Mouse (Mus musculus): ENCODE data around the gene Mtmr14. TPM values are rescaled to one million over a fixed set of nuclear protein-coding genes. Genes with fewer than 3 reads are reported as not detected.

The Mtmr14 gene
- polyA plus RNA-seq, 1 experiment from 2014 or later: 43.8 TPM

DNA sequence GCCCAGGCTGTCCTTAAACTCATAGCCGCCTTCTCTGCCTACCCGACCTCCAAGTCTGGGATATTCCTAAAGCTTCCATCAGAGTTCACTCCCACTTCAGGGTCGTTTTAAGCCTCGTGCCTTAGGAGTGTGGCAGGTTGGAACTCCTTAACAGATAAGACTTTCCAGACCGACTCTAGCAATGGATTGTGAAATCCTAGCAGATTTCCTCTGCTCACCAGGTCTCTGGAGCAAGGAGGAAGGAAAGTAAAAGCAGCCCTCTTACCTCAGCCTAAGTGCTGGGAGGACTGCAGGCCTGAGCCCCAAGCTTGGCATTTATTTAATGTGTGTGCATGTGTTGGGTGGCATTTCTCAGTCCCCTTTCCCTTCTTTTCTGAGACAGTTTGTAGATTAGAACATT is 13.1 kb downstream of the Mtmr14 start:
- ATAC-seq (ENCODE audit: borderline replicate concordance, extremely low read depth, low FRiP score, low TSS enrichment): no peak

DNA sequence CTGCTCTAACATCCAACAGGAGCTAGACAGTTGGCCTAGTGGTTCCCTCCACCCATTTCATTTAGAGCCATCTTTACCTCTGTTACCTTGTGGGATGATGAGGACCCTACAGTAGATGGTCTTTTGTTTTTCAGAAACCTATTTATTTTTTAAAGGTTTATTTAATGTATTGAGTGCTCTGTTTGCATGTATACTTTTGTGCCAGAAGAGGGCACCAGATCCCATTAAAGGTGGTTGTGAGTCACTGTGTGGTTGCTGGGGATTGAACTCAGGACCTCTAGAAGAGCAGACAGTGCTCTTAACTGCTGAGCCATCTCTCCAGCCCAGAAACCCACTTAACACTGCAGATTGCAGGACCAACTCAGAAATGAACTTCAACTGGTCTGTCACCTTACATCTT is 14.3 kb downstream of the Mtmr14 start:
- H3K27ac ChIP-seq: no peak overlapping the region
- no peak for ATAC-seq (ENCODE audit: borderline replicate concordance, extremely low read depth, low FRiP score, low TSS enrichment)
- H3K4me3 ChIP-seq: no peak overlapping the region
- no peak overlapping the region for H3K9ac ChIP-seq
- no peaks in the 10 kb centered on the region for H3K9me3 ChIP-seq
- no peaks in the 10 kb centered on the region for H3K27me3 ChIP-seq
- no peak overlapping the region for H3K4me2 ChIP-seq
- H3K36me3 ChIP-seq: peaks cover 53% of the 10 kb centered on the region
- H3K4me1 ChIP-seq: no peaks in the 10 kb centered on the region

More for the DNA sequence above, 13.1 kb downstream of the Mtmr14 start:
- 76% methylated on average over 5 of the region's 5 CpGs for WGBS
- Histone ChIP-seq H3K4me1 (no peaks in the 10 kb centered on the region), H3K4me3 (no peak overlapping the region), H3K27me3 (no peaks in the 10 kb centered on the region), H3K9ac (no peak overlapping the region), H3K9me3 (no peaks in the 10 kb centered on the region), H3K27ac (no peak overlapping the region), H3K36me3 (peaks cover 43% of the 10 kb centered on the region), H3K4me2 (no peak overlapping the region)

DNA sequence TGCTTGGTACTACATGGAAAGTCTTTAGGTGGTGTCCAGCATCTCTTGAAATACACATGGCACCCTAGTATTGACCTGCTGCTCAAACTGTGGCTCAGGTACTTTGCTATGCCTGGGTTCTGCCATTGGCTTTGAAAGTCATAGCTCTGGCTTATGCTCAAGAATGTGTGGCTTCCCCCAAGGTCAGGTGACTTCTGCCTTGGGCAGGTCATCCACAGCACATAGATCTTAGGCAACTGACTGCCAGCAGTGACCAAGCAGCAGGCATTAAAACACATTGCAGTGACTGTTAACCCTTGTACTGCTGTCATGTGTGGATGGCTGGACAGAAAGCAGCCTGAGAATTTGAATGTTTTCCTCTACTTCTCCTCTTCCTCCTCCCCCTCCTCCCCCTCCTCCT is 17.3 kb downstream of the Mtmr14 start:
- Histone ChIP-seq H3K27ac (no peak overlapping the region), H3K27me3 (no peaks in the 10 kb centered on the region), H3K9me3 (no peaks in the 10 kb centered on the region), H3K36me3 (peaks cover 74% of the 10 kb centered on the region), H3K9ac (no peak overlapping the region), H3K4me1 (no peaks in the 10 kb centered on the region), H3K4me2 (no peak overlapping the region), H3K4me3 (no peak overlapping the region)
- ATAC-seq (ENCODE audit: borderline replicate concordance, extremely low read depth, low FRiP score, low TSS enrichment): no peak

DNA sequence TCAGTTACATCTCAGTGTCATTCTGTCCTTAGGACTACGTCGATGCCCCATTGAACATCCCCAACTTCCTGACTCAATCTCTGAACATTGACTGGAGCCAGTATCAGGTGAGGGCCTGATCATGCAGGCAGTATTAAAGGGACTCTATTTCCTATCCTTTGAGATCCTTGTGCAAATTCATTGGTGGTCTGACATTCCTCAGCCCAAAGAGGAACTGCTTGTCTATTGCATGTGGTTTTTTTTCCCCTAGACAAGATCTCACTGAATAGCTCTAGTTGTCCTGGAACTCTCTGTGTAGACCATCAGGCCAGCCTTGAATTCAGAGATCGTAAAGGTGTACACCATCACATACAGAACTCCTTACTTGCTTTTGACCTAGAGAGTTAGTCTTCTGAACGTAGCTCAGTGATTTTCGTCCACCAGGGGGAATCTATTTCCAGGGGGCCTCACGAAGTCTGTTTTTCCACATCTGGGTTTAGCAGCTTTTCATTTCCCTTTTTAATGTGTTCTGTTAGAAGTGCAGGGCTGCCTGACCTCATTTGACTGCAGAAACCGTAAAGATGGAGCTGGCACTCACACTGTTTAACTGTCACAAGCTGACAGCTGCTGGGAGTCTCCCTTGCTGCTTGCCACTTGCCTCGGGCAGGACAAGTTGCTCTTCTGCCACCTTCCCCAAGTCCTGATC is 23.7 kb downstream of the Mtmr14 start:
- Histone ChIP-seq H3K4me1 (no peaks in the 10 kb centered on the region), H3K9me3 (no peaks in the 10 kb centered on the region), H3K9ac (no peak overlapping the region), H3K27me3 (no peaks in the 10 kb centered on the region), H3K4me3 (no peak overlapping the region), H3K4me2 (no peak overlapping the region), H3K27ac (no peak overlapping the region), H3K36me3 (peaks cover 82% of the 10 kb centered on the region)
- WGBS: 81% methylated on average over 8 of the region's 8 CpGs
- ATAC-seq (ENCODE audit: borderline replicate concordance, extremely low read depth, low FRiP score, low TSS enrichment): no peak

DNA sequence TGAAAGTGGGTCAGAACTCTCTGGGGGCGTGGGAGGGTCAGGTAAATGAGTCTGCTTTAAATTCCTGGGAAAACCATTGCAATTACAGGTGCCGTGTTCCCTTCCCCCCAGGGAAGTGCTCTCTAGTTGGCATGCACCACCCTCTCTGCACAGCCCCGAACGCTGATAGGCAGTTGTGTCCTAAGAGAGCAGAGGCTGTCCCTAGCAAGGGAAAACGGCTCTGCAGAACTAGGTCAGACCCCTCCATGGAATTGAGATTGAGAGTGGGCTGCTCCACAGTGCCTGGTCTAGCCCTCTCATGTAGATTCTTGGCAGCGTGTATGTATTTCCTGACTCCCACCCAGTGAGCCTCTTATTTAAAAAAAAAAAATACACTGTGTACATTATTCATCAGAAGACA is 25.9 kb downstream of the Mtmr14 start:
- Histone ChIP-seq H3K9me3 (no peaks in the 10 kb centered on the region), H3K36me3 (peaks cover 85% of the 10 kb centered on the region), H3K27ac (no peak overlapping the region), H3K9ac (no peak overlapping the region), H3K4me2 (no peak overlapping the region), H3K4me1 (no peaks in the 10 kb centered on the region), H3K4me3 (no peak overlapping the region), H3K27me3 (no peaks in the 10 kb centered on the region)
- WGBS: 85% methylated on average over 6 of the region's 6 CpGs
- ATAC-seq (ENCODE audit: borderline replicate concordance, extremely low read depth, low FRiP score, low TSS enrichment): no peak

DNA sequence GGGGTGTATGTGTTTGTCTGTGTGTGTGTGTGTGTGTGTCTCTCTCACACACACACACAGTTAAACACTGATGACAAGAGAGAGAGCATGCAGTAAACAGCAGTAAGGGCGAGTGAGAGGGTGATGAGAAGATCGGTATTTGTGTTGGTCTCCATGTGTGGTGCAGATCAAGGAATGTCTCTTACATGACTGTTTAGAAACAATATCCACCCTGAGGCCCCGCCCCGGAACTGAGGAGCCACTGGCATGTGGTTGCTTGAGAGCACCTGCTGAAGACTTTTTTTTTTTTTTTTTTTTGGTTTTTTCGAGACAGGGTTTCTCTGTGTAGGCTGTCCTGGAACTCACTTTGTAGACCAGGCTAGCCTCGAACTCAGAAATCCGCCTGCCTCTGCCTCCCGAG is 26.8 kb downstream of the Mtmr14 start:
- Histone ChIP-seq H3K36me3 (peaks cover 86% of the 10 kb centered on the region), H3K4me1 (no peaks in the 10 kb centered on the region), H3K27me3 (no peaks in the 10 kb centered on the region), H3K27ac (no peak overlapping the region), H3K9ac (no peak overlapping the region), H3K9me3 (no peaks in the 10 kb centered on the region), H3K4me2 (no peak overlapping the region), H3K4me3 (no peak overlapping the region)
- no peak for ATAC-seq (ENCODE audit: borderline replicate concordance, extremely low read depth, low FRiP score, low TSS enrichment)
- 86% methylated on average over 8 of the region's 8 CpGs for WGBS

DNA sequence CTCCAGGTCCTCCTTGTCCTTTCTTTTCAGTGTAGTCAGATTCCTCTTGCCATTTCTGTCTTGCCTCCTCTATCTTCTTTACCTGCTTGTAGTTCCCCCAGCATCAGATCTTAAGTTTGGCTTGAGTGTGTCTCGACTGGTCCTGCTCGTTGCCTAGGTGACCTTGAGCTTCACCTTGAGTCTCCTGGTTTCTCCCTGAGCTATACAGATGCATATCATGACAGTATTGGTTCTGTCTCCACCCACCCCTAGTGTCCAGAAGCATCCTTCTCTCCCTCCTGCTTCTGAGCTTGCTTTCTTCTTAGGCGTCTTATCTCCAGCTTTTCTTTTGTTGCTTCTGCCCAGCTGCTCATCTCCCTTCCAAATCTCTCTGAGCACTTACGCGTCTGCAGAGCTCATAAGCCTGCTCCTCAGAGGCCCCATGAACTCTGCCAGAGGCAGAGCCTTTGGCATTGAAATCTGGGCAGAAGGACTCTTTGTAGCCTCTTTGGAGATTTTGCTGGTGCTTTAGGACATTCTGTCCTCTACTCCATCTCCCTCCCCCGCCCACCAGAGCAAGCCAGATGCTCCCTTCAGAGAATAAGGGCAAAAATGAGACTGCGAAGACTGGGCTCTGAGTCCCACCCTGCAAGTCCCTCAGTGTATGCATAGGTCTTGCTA is 29.5 kb downstream of the Mtmr14 start:
- Histone ChIP-seq H3K27ac (no peak overlapping the region), H3K27me3 (no peaks in the 10 kb centered on the region), H3K4me3 (no peak overlapping the region), H3K9ac (no peak overlapping the region), H3K4me1 (no peaks in the 10 kb centered on the region), H3K4me2 (no peak overlapping the region), H3K36me3 (peaks cover 84% of the 10 kb centered on the region), H3K9me3 (no peaks in the 10 kb centered on the region)
- ATAC-seq (ENCODE audit: borderline replicate concordance, extremely low read depth, low FRiP score, low TSS enrichment): no peak
- 88% methylated on average over 7 of the region's 7 CpGs for WGBS

DNA sequence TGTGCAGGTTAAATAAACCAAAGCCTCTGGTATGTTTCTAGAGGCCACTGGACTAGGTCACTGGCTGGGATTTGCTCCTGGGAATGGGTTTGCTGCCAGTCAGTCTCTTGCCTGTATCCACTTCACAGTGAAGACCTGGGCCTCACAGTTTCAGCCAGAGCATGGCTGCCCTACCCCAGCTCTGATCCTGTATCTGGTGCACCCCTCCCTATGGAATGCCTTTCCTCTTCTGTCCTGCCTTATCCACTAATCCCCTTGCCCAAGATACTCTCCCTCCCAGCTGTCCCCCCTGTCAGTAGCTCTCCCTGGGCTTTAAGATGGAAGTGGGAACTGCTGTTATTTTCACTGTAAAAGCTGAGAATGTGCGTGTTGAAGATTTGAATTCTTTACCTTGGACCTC is 30.3 kb downstream of the Mtmr14 start:
- H3K27me3 ChIP-seq: no peaks in the 10 kb centered on the region
- no peak overlapping the region for H3K4me2 ChIP-seq
- no peak overlapping the region for H3K9ac ChIP-seq
- H3K4me3 ChIP-seq: no peak overlapping the region
- H3K4me1 ChIP-seq: no peaks in the 10 kb centered on the region
- ATAC-seq (ENCODE audit: borderline replicate concordance, extremely low read depth, low FRiP score, low TSS enrichment): no peak
- no peak overlapping the region for H3K27ac ChIP-seq
- peaks cover 79% of the 10 kb centered on the region for H3K36me3 ChIP-seq
- WGBS: 95% methylated on average over 1 of the region's 1 CpGs
- no peaks in the 10 kb centered on the region for H3K9me3 ChIP-seq

DNA sequence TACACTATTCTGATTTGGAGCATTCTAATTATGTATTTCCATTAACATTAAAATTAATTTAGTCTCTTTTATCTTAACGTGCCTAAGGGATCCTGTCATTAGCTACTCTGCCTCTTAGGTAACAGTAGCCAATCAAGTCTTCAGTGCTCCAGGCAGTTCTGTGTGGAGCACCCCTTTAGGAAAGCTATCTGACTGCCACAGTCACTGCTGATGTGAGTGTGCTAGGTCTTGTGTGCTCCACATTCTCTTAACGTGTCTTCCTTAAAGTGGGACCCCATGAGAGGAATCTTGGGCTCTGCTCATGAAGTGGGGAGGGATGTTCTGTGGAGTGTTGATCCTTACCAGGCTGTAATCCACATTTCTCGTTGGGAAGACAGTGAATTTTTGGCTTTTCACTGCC is 34.7 kb downstream of the Mtmr14 start:
- Histone ChIP-seq H3K9ac (no peak overlapping the region), H3K27ac (no peak overlapping the region), H3K27me3 (no peaks in the 10 kb centered on the region), H3K4me3 (no peak overlapping the region), H3K36me3 (peaks cover 72% of the 10 kb centered on the region), H3K4me1 (no peaks in the 10 kb centered on the region), H3K9me3 (no peaks in the 10 kb centered on the region), H3K4me2 (no peak overlapping the region)
- no peak for ATAC-seq (ENCODE audit: borderline replicate concordance, extremely low read depth, low FRiP score, low TSS enrichment)
- 86% methylated on average over 3 of the region's 3 CpGs for WGBS

DNA sequence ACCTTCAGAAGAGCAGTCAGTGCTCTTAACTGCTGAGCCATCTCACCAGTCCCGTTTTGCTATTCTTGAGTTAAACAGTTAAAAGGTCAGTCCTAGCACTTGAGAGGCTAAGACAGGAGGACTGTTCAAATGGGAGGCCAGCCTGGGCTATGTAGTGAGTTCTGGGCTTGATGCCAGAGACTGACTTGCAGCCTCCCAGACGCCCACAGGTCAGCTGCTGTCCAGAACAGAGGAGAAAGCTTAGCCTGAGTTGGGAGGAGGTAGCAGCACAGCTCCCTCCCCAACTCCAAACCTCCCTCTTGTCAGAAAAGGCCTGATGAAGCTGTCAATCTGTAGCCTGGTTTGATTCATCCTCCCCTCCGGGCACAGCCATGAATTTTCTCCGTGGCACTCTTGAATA is 39.2 kb downstream of the Mtmr14 start:
- Histone ChIP-seq H3K27me3 (peaks cover 4% of the 10 kb centered on the region), H3K27ac (no peak overlapping the region), H3K4me3 (no peak overlapping the region), H3K36me3 (peaks cover 32% of the 10 kb centered on the region), H3K9ac (no peak overlapping the region), H3K4me2 (no peak overlapping the region), H3K9me3 (no peaks in the 10 kb centered on the region), H3K4me1 (no peaks in the 10 kb centered on the region)
- ATAC-seq (ENCODE audit: borderline replicate concordance, extremely low read depth, low FRiP score, low TSS enrichment): no peak
- WGBS: 48% methylated on average over 4 of the region's 4 CpGs

DNA sequence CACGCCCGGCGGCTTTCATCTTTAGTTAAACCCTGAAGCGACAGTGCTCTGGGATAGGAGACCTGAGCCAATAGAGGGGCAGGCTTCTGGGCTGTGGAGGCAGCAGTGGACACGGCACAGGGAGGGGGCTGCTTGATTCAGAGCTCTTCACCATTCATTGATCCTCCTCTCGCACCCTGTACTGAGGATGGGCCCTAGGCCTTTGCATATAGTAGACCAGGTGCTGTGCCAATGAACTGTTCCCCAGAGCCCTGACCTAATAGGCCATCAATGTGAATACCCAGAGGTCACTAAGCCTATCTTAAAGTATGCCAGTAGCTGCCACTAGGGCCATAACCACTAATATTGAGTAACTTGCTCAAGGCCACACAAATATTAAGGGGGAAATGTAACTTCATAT is 44.0 kb downstream of the Mtmr14 start:
- peak; percentile 6; the same call in 1 of the 2 replicates for ATAC-seq (ENCODE audit: borderline replicate concordance, extremely low read depth, low FRiP score, low TSS enrichment)

DNA sequence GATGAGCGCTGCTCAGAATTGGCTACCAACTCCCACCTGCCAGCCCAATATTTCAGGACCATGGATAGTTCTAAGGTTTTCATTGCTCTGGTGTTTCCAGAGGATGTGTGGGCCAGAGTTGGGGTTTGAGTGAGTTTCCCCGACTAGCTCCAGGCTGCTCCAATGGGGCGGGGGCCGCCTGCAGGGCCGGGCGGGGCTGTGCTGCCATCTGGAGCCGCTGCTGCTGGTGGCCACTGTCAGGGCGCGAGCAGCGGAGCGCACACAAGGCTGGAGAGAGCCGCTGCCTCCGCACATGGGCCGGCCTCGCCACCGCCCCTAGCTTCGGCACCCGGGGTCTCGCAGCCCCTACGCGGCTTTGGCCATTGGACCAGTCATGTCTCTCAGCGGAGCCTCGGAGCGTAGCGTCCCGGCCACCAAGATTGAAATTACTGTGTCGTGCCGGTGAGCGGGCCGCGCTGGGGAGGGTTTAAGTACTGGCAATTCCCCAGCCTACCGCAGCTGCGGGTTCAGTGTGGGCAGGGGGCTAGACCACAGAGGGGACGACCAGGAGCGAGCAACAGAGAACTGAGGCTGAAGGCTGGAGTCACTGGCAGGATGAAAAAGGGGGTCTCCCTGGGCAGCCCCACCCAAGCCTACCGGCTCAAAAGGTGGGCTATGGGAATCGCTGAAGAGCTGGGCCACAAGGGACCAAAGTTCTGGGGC is 44.6 kb downstream of the Mtmr14 start, which contains the start of gene Cpne9:
Cpne9 (plus strand) TSS at position 207 of the 702 bp plus-strand sequence.
- WGBS: 1% methylated on average over 37 of the region's 37 CpGs
- peak; percentile 15; the same call in 1 of the 2 replicates for ATAC-seq (ENCODE audit: borderline replicate concordance, extremely low read depth, low FRiP score, low TSS enrichment)
- H3K27me3 ChIP-seq: peaks cover 38% of the 10 kb centered on the region
- H3K4me1 ChIP-seq: peaks cover 4% of the 10 kb centered on the region
- peak within 1 kb of the TSS; percentile 17 for H3K4me3 ChIP-seq
- H3K9ac ChIP-seq: no peak within 1 kb of the TSS
- H3K9me3 ChIP-seq: no peaks in the 10 kb centered on the region
- peak within 1 kb of the TSS; percentile 41 for H3K4me2 ChIP-seq
- peaks cover 4% of the 10 kb centered on the region; the same call in 1 of the 2 replicates for H3K36me3 ChIP-seq
- H3K27ac ChIP-seq: no peak within 1 kb of the TSS

More for the DNA sequence above, 44.0 kb downstream of the Mtmr14 start:
- H3K4me3 ChIP-seq: no peak overlapping the region
- peaks cover 38% of the 10 kb centered on the region for H3K27me3 ChIP-seq
- H3K4me1 ChIP-seq: peaks cover 4% of the 10 kb centered on the region
- H3K27ac ChIP-seq: no peak overlapping the region
- peaks cover 4% of the 10 kb centered on the region; the same call in 1 of the 2 replicates for H3K36me3 ChIP-seq
- H3K4me2 ChIP-seq: no peak overlapping the region
- WGBS: 64% methylated on average over 6 of the region's 6 CpGs
- no peaks in the 10 kb centered on the region for H3K9me3 ChIP-seq
- H3K9ac ChIP-seq: no peak overlapping the region
